Mouse (Mus musculus) cerebellum, postnatal 14 days (tissue): ENCODE data around the gene Hoxa6.

ENCODE experiments used
- DNase-seq, 2 experiments: peaks; one replicate each; pipeline ENCODE4 v3.0.0; 2021; ENCODE audit warnings: mixed read lengths in 2 of 2

Hoxa6 gene

GRCm38 (mm10) chr6:52161336-52162092 lies 47.0 kb downstream of the Hoxa6 start:
- DNase-seq, result peak in 1 of 2 experiments; percentile 41

DNA sequence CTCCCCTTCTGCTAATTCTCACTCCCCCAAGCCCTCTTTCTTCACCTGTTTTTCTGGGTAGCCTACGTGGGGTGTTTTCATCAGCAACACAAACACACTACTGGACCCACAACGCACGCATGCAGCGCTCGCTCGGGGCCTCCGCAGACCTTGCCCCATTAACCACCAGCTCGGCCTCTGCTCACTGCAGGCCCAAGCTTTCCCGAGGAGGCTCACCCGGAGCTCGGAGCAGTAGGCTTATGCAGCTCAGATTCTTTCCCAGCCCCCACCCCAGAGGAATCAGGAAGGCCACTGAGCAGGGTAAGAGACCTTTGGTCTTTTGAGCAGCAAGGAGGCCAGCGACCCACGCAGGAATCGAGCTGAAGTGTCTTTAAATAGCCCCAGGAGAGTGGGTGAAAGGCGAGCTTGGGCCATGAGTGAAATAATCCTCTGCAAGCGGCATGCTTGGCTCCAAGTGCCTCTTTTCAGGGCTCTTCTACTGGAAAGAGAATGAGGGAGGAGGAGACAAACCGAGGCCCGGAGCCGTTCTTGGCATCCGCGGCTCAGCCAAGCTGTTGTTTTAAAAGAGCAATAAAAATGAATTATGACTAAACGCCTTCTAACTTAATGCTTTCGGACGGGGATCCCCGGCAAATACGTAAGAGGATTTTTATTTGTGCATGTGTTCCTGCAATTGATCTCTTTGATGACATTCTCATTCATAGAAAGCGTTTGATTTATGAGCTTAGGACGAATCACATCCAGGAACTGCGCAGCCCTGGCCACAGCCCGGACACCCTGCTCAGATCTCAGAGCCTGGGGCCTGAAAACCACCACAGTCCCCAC lies 47.8 kb downstream of the Hoxa6 start:
- DNase-seq, result peak in 1 of 2 experiments; percentile 30

- DNase-seq, result no peak
Observed at GRCm38 (mm10) chr6:52159979-52160378, 48.5 kb downstream of the Hoxa6 start.

DNA sequence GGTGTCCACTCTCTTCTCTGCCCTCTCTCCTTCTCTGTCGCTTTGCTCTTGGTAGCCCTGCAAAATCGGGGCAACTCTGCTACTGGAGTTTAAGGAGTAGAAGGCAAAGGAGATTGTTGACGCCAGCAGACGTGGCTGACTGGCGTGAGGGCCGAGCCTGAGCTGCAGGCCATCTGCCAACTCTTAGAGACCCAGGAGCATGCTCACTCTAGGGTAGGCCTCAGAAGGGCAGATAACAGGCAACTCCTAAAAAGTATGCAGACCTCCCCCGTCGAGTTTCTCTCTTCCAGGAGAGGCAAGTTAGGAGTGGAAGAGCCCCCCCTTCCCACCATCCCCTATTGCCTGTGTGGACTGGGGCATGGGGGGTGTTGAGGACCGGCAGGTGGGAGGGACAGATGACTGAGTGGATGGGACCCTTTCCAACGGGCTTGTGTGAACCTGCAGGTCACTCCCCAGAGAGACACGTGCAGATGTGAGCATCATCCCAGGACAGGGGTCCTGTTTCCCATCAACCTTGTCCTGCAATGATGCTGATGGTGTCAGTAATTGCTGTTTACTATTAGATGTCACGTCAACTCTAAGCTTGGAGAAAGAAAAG lies 49.3 kb downstream of the Hoxa6 start:
- no peak for DNase-seq

DNA sequence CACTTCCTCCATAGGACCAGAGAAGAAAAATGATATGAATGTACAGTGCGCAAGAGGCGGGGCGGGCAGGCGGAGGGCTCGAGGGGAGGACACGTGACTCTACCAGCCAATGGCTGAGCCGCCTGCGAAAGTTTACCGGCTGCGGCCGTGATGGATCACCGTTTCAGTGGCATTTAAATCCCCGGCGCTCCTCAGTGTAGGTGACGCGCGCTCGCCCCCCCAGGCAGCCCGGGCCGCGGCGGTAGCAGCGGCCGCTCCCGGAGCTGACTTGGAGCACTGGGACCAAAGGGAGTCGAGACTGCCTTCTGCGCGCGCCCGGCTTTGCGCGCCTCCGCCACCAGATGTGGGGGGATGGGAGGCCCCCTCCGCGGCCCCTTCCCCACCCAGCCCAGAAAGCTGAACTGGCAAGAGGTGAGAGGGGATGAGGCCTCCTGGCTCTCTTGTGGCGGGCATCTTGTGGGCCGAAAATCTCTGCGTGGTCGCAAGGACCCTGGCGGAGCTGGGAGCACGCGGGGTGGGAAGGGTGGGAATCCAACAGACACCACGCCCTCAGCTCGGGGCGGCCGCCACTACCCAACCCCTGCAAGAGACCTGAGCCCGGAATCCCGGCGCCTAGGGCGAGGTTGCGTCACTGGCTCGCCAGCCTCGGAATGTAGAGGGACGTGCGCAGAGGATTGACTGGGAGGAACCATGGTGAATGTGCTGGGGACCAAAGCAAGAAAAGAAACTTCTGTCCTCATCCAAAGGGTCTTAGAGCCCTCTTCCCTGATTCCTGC lies 50.1 kb downstream of the Hoxa6 start, which contains the start of gene Hoxa1:
Gene Hoxa1 (minus strand): TSS at position 42 of the 776 bp plus-strand sequence.
- peak; percentile 50 to 51 for DNase-seq

DNA sequence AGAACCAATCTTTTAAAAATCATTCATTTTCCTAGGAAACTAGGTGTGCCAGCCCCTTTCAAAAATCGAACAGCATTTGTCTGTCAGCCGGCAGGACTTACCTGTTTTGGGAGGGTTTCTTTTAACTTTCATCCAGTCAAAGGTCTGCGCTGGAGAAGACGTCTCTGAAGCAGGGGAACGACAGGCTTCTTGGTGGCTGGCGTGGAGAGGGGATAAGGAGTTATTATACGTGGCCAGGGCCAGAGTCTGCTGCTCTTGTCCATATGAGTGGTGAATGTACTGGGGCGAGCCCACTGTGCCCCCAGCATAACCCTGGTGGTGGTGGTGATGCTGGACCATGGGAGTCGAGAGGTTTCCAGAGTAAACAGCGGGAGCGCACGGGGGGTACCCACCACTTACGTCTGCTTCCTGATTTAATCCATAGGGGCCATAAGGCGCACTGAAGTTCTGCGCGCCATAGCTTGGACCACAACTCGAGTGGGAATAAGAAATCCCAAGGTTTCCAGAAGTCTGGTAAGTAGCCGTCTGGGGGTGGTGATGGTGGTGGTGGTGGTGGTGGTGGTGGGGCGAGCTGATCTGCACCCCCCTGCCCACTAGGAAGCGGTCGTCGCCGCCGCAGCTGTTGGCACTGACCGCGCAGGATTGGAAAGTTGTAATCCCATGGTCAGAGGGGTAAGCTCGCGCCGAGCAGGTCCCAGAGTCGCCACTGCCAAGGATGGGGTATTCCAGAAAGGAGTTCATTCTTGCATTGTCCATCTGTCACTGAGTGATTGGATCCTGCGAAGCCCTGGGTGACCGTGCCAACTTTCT lies 50.9 kb downstream of the Hoxa6 start:
- peak in 1 of 2 experiments; percentile 3 for DNase-seq

DNA sequence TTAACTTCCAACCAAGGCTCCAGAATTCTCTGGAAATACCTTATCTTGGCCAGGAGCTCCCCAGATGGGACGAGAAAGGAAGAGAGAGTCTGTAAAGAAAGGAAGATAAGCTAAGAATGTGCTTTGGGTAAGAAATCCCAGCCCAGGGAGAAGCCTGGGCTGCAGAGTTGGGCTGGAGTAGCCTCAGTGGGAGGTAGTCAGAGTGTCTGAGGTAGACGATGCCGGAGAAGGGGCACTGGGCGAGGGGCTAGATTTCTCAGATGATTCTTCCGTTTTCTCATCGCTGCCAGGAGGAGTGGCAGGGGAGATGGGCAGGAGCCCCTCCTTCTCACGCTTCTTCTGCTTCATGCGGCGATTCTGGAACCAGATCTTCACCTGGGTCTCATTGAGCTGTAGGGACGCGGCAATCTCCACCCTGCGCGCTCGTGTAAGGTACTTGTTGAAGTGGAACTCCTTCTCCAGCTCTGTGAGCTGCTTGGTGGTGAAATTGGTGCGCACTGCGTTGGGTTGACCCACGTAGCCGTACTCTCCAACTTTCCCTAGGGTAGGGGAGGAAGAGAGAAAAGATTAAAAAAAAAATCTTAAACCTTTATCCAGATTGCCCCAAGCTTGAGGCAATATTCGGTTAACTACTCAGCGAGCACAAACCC lies 51.8 kb downstream of the Hoxa6 start:
- peak in 1 of 2 experiments; percentile 3 for DNase-seq
